ENCODE assay signal across 28 mouse cellular contexts in genomic region chr6:23966980-23967379, GRCm38 (mm10). TPM values are rescaled to one million over a fixed set of nuclear protein-coding genes. Genes with fewer than 3 reads are reported as not detected.
A peak's percentile ranks its signal among the peaks of the same experiment; 100 is the strongest.
DNase-seq lines count a peak whose midpoint lies in the region; ATAC-seq lines count a peak whose summit lies in the region.
"Had no signal": no experiment of that assay in that cellular context is flagged by ENCODE, and none has a peak within 500 bp of the region (broad histone marks: within the 10 kb centered on the region; RNA-seq: fewer than 3 reads in every experiment).

No protein-coding gene starts in this region.

- H3K27me3 ChIP-seq in kidney, embryonic 15.5 days = no peaks in the 10 kb centered on the region
- H3K27me3 ChIP-seq: forebrain, embryonic 13.5 days; heart, embryonic 15.5 days; hindbrain, embryonic 13.5 days had no signal

- H3K9ac ChIP-seq in kidney, embryonic 15.5 days = no peak overlapping the region
- H3K9ac ChIP-seq: forebrain, embryonic 13.5 days; forebrain, postnatal 0 days; heart, embryonic 15.5 days; hindbrain, embryonic 13.5 days had no signal

- no peak overlapping the region for H3K27ac ChIP-seq in kidney, embryonic 15.5 days
- H3K27ac ChIP-seq: embryonic facial prominence, embryonic 10.5 days; forebrain, embryonic 13.5 days; heart, adult 2 months; heart, embryonic 15.5 days; hindbrain, embryonic 13.5 days had no signal

- H3K9me3 ChIP-seq in kidney, embryonic 15.5 days (replicated peaks) = no peaks in the 10 kb centered on the region
- H3K9me3 ChIP-seq: embryonic facial prominence, embryonic 10.5 days; forebrain, embryonic 13.5 days; heart, embryonic 15.5 days; hindbrain, embryonic 13.5 days had no signal

- DNase-seq in frontal cortex, adult 2 months (ENCODE audit: extremely low spot score in 1 of 2, low spot score in 1 of 2) = peak; percentile 49 to 51
- DNase-seq in frontal cortex, postnatal 25 days (ENCODE audit: low spot score in 2 of 2) = no peak
- DNase-seq in right cerebral cortex, adult 18-20 months = peak; percentile 41
- DNase-seq in right cerebral cortex, postnatal 25 days = no peak
- DNase-seq in left cerebral cortex, postnatal 14 days (ENCODE audit: low spot score in 2 of 2) = peak; percentile 25 to 38
- DNase-seq in telencephalon, adult 2 months (ENCODE audit: low read depth, low spot score) = peak; percentile 64
- no peak for DNase-seq in lung, postnatal 36 days
- DNase-seq: adrenal gland, postnatal 10 days; cerebellum, adult 11-12 months; cerebellum, adult 9-11 months; cerebellum, postnatal 36 days; forebrain, postnatal 0 days; gastrocnemius, postnatal 14 days; heart, adult 2 months; heart, postnatal 14 days had no signal

- ATAC-seq in kidney, embryonic 15.5 days (replicated peaks; ENCODE audit: low FRiP score) = no peak
- ATAC-seq: forebrain, embryonic 13.5 days; forebrain, postnatal 0 days had no signal

- H3K4me1 ChIP-seq in kidney, embryonic 15.5 days = no peaks in the 10 kb centered on the region
- H3K4me1 ChIP-seq: embryonic facial prominence, embryonic 10.5 days; forebrain, embryonic 13.5 days; heart, embryonic 15.5 days; hindbrain, embryonic 13.5 days had no signal

- intact Hi-C loops in left cerebral cortex, postnatal 14 days (cut with DNase I) = no loop called here

- 70% methylated on average over 2 of the region's 2 CpGs for WGBS in kidney, embryonic 15.5 days

- no peak overlapping the region for H3K4me3 ChIP-seq in kidney, embryonic 15.5 days (replicated peaks)
- H3K4me3 ChIP-seq: embryonic facial prominence, embryonic 10.5 days; forebrain, embryonic 13.5 days; heart, adult 2 months; heart, embryonic 15.5 days; hindbrain, embryonic 13.5 days had no signal

- no peak overlapping the region for H3K4me2 ChIP-seq in kidney, embryonic 15.5 days
- H3K4me2 ChIP-seq: forebrain, embryonic 13.5 days; heart, embryonic 11.5 days; heart, embryonic 15.5 days; hindbrain, embryonic 13.5 days had no signal

- H3K36me3 ChIP-seq in kidney, embryonic 15.5 days = no peaks in the 10 kb centered on the region
- H3K36me3 ChIP-seq: embryonic facial prominence, embryonic 10.5 days; heart, embryonic 15.5 days; hindbrain, embryonic 13.5 days had no signal

RNA-seq across cellular contexts. Expression of gene Tas2r118, which starts 2.9 kb away (rescaled TPM):
- not detected in 2 replicates for polyA plus RNA-seq in frontal cortex, adult 2 months (2012; rRNA removed)
- total RNA-seq in left cerebral cortex, postnatal 14 days (2021) = not detected
- polyA plus RNA-seq in kidney, embryonic 15.5 days (2015; fragmentation: Nextera tagmentation; extraction: Ambion mirVana) = not detected in 2 replicates
- total RNA-seq: adrenal gland, postnatal 10 days; adrenal gland, postnatal 4 days; forebrain, postnatal 0 days; gastrocnemius, adult 18-20 months; gastrocnemius, postnatal 14 days; heart, adult 2 months; heart, postnatal 14 days; hematopoietic stem cell, adult 5-6 weeks; MEL had no signal
- polyA plus RNA-seq: C2C12; embryonic facial prominence, embryonic 10.5 days; embryonic facial prominence, embryonic 14.5 days; forebrain, embryonic 13.5 days; forebrain, postnatal 0 days; gonadal fat pad, adult 2 months; heart, adult 2 months; heart, embryonic 11.5 days; heart, embryonic 15.5 days; hindbrain, embryonic 13.5 days had no signal

Comparison
In these comparisons a context has a peak if more than half of its experiments do, and no peak if none do; other contexts are left out.
1. DNase-seq: peak in frontal cortex, adult 2 months (2 of 2), right cerebral cortex, adult 18-20 months (single experiment), left cerebral cortex, postnatal 14 days (2 of 2) and telencephalon, adult 2 months (single experiment); none in frontal cortex, postnatal 25 days (0 of 2), right cerebral cortex, postnatal 25 days (single experiment) and lung, postnatal 36 days (single experiment).